Mouse (Mus musculus) B cell, adult 62 days (primary cell): ENCODE data around the gene Uqcr11. TPM values are rescaled to one million over a fixed set of nuclear protein-coding genes. Genes with fewer than 3 reads are reported as not detected.

Experiments
- total RNA-seq: library from RNA; stranded (reverse); gene quantifications from 4 replicates; pipeline ENCODE4 v1.2.4, GENCODE M21; 2023

Gene Uqcr11
- total RNA-seq = 62.3 to 65.7 TPM (median 62.6 TPM) in 4 replicates

DNA sequence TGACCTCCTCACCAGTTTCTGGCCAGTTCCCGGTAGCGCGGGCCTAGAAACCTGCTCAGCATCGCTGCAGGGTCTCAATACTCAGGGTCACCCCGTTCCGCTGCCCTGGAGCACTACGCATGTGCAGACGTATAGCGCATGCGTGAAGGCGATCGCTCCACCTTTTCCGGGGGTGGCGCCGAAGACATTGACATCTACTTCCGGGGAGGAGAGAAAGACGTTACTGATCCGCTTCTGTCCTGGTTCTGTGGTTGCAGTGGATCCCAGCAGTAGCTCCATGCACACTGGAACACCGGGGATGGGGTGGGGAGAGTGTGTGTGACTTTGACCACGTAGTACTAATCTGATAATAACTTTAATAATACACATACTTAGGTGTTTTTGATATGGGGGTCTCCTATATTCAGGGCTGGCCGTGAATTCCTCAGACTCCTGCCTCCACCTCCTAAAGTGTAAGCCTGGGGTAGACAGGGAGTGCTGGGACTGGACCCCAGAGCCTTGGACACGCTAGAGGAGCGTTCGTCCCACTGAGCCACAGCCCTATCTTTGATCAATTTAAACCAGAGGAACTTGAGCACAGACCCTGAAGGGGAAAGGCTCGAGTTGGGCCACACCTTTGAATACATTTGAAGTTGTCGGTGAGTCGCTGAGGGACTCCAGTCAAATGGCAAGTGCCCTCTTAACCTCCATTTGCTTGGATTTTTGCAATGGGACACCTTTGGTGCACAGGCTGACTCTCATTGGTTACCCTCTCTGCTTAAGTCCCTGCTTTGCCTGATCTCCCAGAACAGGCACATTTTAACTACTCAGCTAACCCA is at the start of gene Uqcr11:
Gene Uqcr11 (minus strand): TSS at position 147 of the 818 bp plus-strand sequence.

DNA sequence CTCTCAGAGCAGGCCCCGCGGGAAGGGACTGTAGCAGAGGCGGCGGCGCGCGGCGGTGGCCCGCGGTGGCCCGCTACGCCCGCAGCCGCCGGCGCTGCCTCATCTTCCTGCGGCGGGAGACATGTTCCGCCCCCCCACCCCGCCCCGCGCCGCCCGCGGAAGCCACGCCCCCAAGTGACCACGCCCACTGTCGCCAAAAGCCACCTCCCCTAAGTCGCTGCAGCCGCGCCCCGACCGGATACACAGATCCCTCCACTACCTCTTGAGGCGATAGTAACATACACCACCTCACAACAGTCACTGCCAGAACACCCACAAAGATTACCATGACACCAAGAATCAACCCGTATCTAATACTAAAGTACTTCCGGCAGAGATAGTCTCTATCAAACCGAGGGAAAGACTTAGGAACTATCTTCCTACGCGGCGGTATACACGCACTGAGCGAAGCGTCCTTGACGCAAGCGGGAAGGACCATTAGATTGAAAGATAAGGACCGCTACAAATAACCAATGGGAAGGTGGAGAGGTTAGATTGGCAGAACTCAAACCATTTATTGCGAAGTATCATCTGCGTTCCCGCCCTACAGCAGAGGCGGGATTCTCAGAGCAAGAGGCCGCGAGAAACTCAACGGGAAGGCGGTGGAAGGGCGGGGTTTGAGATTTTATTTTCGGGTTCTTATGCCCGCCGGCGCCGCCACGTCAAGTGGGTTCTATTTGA is 27.0 kb upstream of the Uqcr11 start, which contains the start of gene Tcf3:
Gene Tcf3 (minus strand): TSS at position 135 of the 720 bp plus-strand sequence.

DNA sequence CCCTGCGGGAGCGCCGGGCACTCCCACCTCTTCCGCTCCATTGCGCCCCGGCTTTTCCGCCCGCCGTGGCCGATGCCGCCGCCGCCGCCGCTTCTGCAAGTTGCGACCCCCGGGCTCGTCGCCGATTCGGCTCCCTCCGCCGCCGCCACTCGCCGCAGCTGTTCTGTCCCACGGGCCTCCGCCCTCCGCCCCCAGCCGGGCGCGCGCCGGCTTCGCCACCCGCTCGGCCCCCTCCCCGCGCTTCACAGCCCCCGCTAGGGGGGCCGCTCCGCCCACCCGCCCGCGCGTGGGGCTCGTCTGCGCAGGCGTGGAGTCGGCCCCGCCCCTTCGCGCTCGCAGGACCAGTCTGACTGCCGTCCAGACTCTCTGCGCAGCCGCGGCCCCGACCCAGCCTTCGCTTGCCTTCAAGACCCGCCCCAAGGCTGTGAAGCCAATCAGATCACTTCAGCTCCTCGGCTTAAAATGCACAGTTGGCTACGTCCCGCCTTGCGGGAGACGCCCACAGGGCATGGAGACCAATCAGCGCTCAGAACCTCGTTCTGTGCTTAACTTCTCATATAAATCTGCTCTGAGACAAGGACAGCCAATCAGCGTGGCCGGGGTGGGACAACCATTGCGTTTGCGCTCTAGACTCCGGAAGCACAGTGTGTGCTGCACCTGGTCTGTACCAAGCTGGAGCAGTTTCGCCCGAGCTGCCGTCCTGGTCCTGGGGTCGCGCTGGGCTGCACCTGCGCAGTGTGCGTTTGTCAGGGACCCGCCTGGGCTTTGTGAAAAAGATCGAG is 7.2 kb downstream of the Uqcr11 start, which contains the start of gene Mbd3:
Gene Mbd3 (minus strand): TSS at position 360 of the 782 bp plus-strand sequence.

DNA sequence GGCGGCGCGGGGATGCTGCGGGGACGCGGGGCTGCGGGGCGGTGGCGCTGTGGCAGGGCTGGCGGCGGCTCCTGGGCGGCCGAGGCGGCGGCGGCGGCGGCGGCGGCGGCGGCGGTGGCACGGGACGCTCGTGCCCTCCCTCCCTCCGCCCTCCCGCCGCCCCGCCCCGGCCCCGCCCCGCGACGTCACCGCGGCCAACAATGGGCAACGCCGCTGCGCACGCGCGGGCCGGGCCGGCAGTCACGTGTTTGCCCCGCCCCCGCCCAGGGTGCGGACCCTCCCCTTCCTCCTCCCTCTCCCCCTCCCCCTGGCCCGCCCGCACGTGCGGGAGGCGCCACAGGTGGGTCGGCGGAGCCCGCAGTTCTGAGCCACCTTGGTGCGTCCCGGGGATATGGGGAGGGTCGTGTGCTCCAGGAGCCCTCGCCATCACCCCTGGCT is 19.1 kb downstream of the Uqcr11 start, which contains the start of gene Mex3d:
Gene Mex3d (minus strand): TSS at position 138 of the 438 bp plus-strand sequence.

DNA sequence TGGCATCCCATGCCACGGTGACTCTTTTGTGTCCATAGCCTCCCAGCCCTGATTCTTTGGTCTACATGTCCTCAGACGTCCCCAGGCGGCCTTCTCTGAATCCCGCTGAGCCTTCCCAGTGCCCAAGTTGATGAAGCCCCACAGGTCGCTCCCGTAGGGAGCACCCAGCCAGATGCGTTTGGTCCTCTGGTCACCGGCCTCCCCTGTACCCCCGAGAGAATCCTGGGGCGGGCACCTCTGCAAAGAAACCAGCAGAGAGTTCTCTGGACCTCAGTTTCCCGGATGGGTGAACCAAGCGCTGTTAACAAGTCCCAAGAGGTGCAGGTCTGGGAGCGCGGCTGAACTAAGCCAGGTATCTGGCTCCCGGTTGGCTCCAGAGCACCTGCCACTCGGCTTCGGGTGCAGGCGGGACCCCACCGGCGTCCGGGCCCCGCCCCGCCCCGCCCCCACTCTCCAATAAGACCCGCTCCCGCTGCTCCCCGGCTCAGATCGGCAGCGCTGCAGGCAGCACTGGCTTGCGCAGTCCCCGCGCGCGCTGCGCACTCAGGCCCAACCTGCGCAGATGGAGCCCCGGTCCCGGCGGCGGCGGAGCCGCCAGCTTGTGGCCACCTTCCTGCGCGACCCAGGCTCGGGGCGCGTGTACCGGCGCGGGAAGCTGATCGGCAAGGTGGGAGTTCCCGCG is 50.5 kb downstream of the Uqcr11 start, which contains the start of gene Plk5:
Gene Plk5 (plus strand): TSS at position 459 of the 682 bp plus-strand sequence.

Other genes starting within 250 kb of the Uqcr11 start
- 214 to 244 TPM (median 231 TPM) in 4 replicates for gene Cirbp, start 240.8 kb downstream of the Uqcr11 start, total RNA-seq
- 12.6 to 18.2 TPM (median 14.1 TPM) in 4 replicates for gene 1600002K03Rik, start 233.9 kb downstream of the Uqcr11 start, total RNA-seq
- not detected in 4 replicates for gene Efna2, start 227.3 kb downstream of the Uqcr11 start, total RNA-seq
- 55.6 to 64.3 TPM (median 56.8 TPM) in 4 replicates for gene Mum1, start 180.4 kb downstream of the Uqcr11 start, total RNA-seq
- 80.4 to 105 TPM (median 90.1 TPM) in 4 replicates for gene Ndufs7, start 157.7 kb downstream of the Uqcr11 start, total RNA-seq
- 1.7 to 2.7 TPM (median 2.4 TPM) in 4 replicates for gene Gamt, start 145.8 kb downstream of the Uqcr11 start, total RNA-seq
- gene Dazap1, start 145.3 kb downstream of the Uqcr11 start, total RNA-seq = 143 to 153 TPM (median 147 TPM) in 4 replicates
- 2,767 to 2,923 TPM (median 2,836 TPM) in 4 replicates for gene Rps15, start 114.4 kb downstream of the Uqcr11 start, total RNA-seq
- 0.16 to 0.32 TPM (median 0.26 TPM) in 4 replicates for gene Apc2, start 110.9 kb downstream of the Uqcr11 start, total RNA-seq
- 19.7 to 26.5 TPM (median 23.9 TPM) in 4 replicates for gene 2310011J03Rik, start 86.3 kb downstream of the Uqcr11 start, total RNA-seq
- gene Pcsk4, start 77.3 kb downstream of the Uqcr11 start, total RNA-seq = 0.52 to 1.6 TPM (median 1.2 TPM) in 4 replicates
- gene Reep6, start 76.9 kb downstream of the Uqcr11 start, total RNA-seq = 0.48 TPM in 1 of 4 replicates, not detected in the others
- not detected in 4 replicates for gene Adamtsl5, start 58.4 kb downstream of the Uqcr11 start, total RNA-seq
- gene Plk5, start 50.4 kb downstream of the Uqcr11 start, total RNA-seq = not detected in 4 replicates
- gene Mex3d, start 19.2 kb downstream of the Uqcr11 start, total RNA-seq = 6.8 to 10.3 TPM (median 7.9 TPM) in 4 replicates
- 92.0 to 97.5 TPM (median 95.4 TPM) in 4 replicates for gene Mbd3, start 7.3 kb downstream of the Uqcr11 start, total RNA-seq
- 183 to 210 TPM (median 200 TPM) in 4 replicates for gene Tcf3, start 26.8 kb upstream of the Uqcr11 start, total RNA-seq
- gene Onecut3, start 88.0 kb upstream of the Uqcr11 start, total RNA-seq = not detected in 4 replicates
- gene Atp8b3, start 132.3 kb upstream of the Uqcr11 start, total RNA-seq = not detected in 4 replicates
- gene Rexo1, start 154.7 kb upstream of the Uqcr11 start, total RNA-seq = 113 to 136 TPM (median 123 TPM) in 4 replicates
- 30.3 to 34.0 TPM (median 31.5 TPM) in 4 replicates for gene Klf16, start 170.5 kb upstream of the Uqcr11 start, total RNA-seq
- 89.6 to 111 TPM (median 99.5 TPM) in 4 replicates for gene Abhd17a, start 183.5 kb upstream of the Uqcr11 start, total RNA-seq
- gene Scamp4, start 196.0 kb upstream of the Uqcr11 start, total RNA-seq = 61.5 to 65.5 TPM (median 62.9 TPM) in 4 replicates
- gene Adat3, start 196.1 kb upstream of the Uqcr11 start, total RNA-seq = 9.3 to 21.8 TPM (median 15.5 TPM) in 4 replicates
- 10.6 to 12.6 TPM (median 11.2 TPM) in 4 replicates for gene Gm49322, start 199.2 kb upstream of the Uqcr11 start, total RNA-seq
- 209 to 257 TPM (median 213 TPM) in 4 replicates for gene Csnk1g2, start 216.0 kb upstream of the Uqcr11 start, total RNA-seq